Mouse (Mus musculus) lung, adult 2 months (tissue): ENCODE results near the gene Actbl2. TPM values are rescaled to one million over a fixed set of nuclear protein-coding genes. Genes with fewer than 3 reads are reported as not detected.

ENCODE experiments used
- DNase-seq: peaks from one replicate; pipeline ENCODE4 v3.0.0; 2022
- H3K4me1 ChIP-seq: fragments of 200-500 bp; 2 replicates; pipeline ENCODE4 v1.6.1; 2011; ENCODE audit warnings: low read length; ENCODE audit not compliant: control insufficient read depth, insufficient read depth
- H3K4me3 ChIP-seq: fragments of 200-500 bp; replicated peaks from 2 replicates; pipeline ENCODE3; 2011; ENCODE audit warnings: low read depth, mild to moderate bottlenecking, control low read depth, low read length; ENCODE audit errors: extremely low read depth
- CTCF ChIP-seq: fragments of 200-500 bp; IDR thresholded peaks from 2 replicates; pipeline ENCODE4 v1.5.1; 2011; ENCODE audit warnings: mild to moderate bottlenecking, low read length, control low read depth; ENCODE audit not compliant: insufficient read depth
- POLR2A ChIP-seq: fragments of 200-500 bp; IDR thresholded peaks from 2 replicates; pipeline ENCODE4 v1.6.1; 2011; ENCODE audit warnings: low read depth, mild to moderate bottlenecking, control low read depth, low read length, borderline replicate concordance; ENCODE audit errors: extremely low read depth
- WGBS: fragments of 180-500 bp; shearing (Covaris S2); methylation state at CpG from one replicate; pipeline ENCODE4 v1.1.7; 2018; 5-methylcytosine and 5-hydroxymethylcytosine counted together
- polyA plus RNA-seq: library from polyadenylated mRNA; depleted of rRNA; stranded (reverse); fragments of >200 nt; gene quantifications from 2 replicates; pipeline ENCODE4 v1.2.3, GENCODE M21; 2012

The Actbl2 gene
- polyA plus RNA-seq, 1 experiment: not detected

GRCm38 (mm10) chr13:111265231-111266000 is 10.6 kb downstream of the Actbl2 start:
- H3K4me1 ChIP-seq: peaks cover 5% of the 10 kb centered on the region
- no peak for TF ChIP-seq POLR2A
- TF ChIP-seq CTCF: no peak
- 60% methylated on average over 4 of the region's 4 CpGs for WGBS
- DNase-seq: no peak
- no peak overlapping the region for H3K4me3 ChIP-seq

GRCm38 (mm10) chr13:111266855-111267254 is 12.0 kb downstream of the Actbl2 start:
- Histone ChIP-seq H3K4me3 (no peak overlapping the region), H3K4me1 (peaks cover 9% of the 10 kb centered on the region)
- 81% methylated on average over 5 of the region's 5 CpGs for WGBS
- DNase-seq: no peak
- TF ChIP-seq POLR2A (no peak), CTCF (no peak)

- TF ChIP-seq POLR2A: no peak
- no peak for TF ChIP-seq CTCF
- DNase-seq: no peak
- Histone ChIP-seq H3K4me3 (no peak overlapping the region), H3K4me1 (peaks cover 9% of the 10 kb centered on the region)
- 83% methylated on average over 5 of the region's 5 CpGs for WGBS
These were observed 14.2 kb downstream of the Actbl2 start for GRCm38 (mm10) chr13:111268992-111269391.

- no peak for DNase-seq
- peaks cover 9% of the 10 kb centered on the region for H3K4me1 ChIP-seq
- no peak overlapping the region for H3K4me3 ChIP-seq
- no peak for TF ChIP-seq POLR2A
- no peak for TF ChIP-seq CTCF
- 24% methylated on average over 13 of the region's 13 CpGs for WGBS
These were observed 15.0 kb downstream of the Actbl2 start for GRCm38 (mm10) chr13:111269789-111270335.

- TF ChIP-seq CTCF (no peak), POLR2A (no peak)
- DNase-seq: no peak
- WGBS: 76% methylated on average over 8 of the region's 8 CpGs
These were observed 17.1 kb downstream of the Actbl2 start for GRCm38 (mm10) chr13:111271868-111272267.

GRCm38 (mm10) chr13:111286461-111287385 is 31.9 kb downstream of the Actbl2 start:
- DNase-seq: peak; percentile 15
- no peak overlapping the region for H3K4me3 ChIP-seq
- peaks cover 7% of the 10 kb centered on the region for H3K4me1 ChIP-seq
- WGBS: 47% methylated on average over 10 of the region's 10 CpGs
- TF ChIP-seq CTCF: no peak
- no peak for TF ChIP-seq POLR2A

More at GRCm38 (mm10) chr13:111271868-111272267, 17.1 kb downstream of the Actbl2 start:
- no peak overlapping the region for H3K4me3 ChIP-seq
- H3K4me1 ChIP-seq: peaks cover 9% of the 10 kb centered on the region

- peaks cover 9% of the 10 kb centered on the region for H3K4me1 ChIP-seq
- TF ChIP-seq POLR2A (no peak), CTCF (no peak)
- DNase-seq: no peak
- H3K4me3 ChIP-seq: no peak overlapping the region
- WGBS: 42% methylated on average over 17 of the region's 17 CpGs
These were observed 36.5 kb downstream of the Actbl2 start for GRCm38 (mm10) chr13:111291161-111291957.

- Histone ChIP-seq H3K4me3 (no peak overlapping the region), H3K4me1 (peaks cover 6% of the 10 kb centered on the region)
- TF ChIP-seq CTCF (no peak), POLR2A (no peak)
- DNase-seq: peak; percentile 11
- WGBS: 21% methylated on average over 7 of the region's 7 CpGs
These were observed 37.2 kb downstream of the Actbl2 start for GRCm38 (mm10) chr13:111291958-111292493.
